Mouse (Mus musculus): ENCODE measurements at regions not wholly inside any gene's neighbourhood (a gene's known extent, or its start where the extent isn't known, plus 50 kb on each side); places are given as distances from the start of the nearest gene placed in this dataset.

- Histone ChIP-seq H3K27ac (peak overlapping the region; percentile 76), H3K4me1 (peaks cover 15% of the 10 kb centered on the region), H3K4me3 (peak overlapping the region; percentile 40), H3K27me3 (ENCODE audit: poor library complexity, severe bottlenecking) (no peaks in the 10 kb centered on the region), H3K36me3 (replicated peaks) (no peaks in the 10 kb centered on the region), H3K9me3 (no peaks in the 10 kb centered on the region)
- WGBS = 17% methylated on average over 12 of the region's 12 CpGs
- peak; percentile 25 for DNase-seq (ENCODE audit: extremely low spot score, low spot score)
Observed at GRCm38 (mm10) chr16:78490245-78490644, 86.3 kb downstream of the D16Ertd472e start.

- DNase-seq (ENCODE audit: extremely low spot score, low spot score) = no peak
Observed at GRCm38 (mm10) chr16:78489604-78490003, 86.9 kb downstream of the D16Ertd472e start.

GRCm38 (mm10) chr16:78486531-78486930 is 90.0 kb downstream of the D16Ertd472e start:
- no peak for DNase-seq (ENCODE audit: extremely low spot score, low spot score)
- Histone ChIP-seq H3K9me3 (no peaks in the 10 kb centered on the region), H3K27ac (no peak overlapping the region), H3K27me3 (ENCODE audit: poor library complexity, severe bottlenecking) (no peaks in the 10 kb centered on the region), H3K4me3 (no peak overlapping the region), H3K36me3 (replicated peaks) (no peaks in the 10 kb centered on the region), H3K4me1 (peaks cover 15% of the 10 kb centered on the region)
- WGBS = 90% methylated on average over 6 of the region's 6 CpGs

More at GRCm38 (mm10) chr16:78489604-78490003, 86.9 kb downstream of the D16Ertd472e start:
- WGBS = 59% methylated on average over 4 of the region's 4 CpGs
- no peaks in the 10 kb centered on the region for H3K36me3 ChIP-seq (replicated peaks)
- no peaks in the 10 kb centered on the region for H3K9me3 ChIP-seq
- H3K27ac ChIP-seq = no peak overlapping the region
- H3K4me1 ChIP-seq = peaks cover 15% of the 10 kb centered on the region
- H3K27me3 ChIP-seq (ENCODE audit: poor library complexity, severe bottlenecking) = no peaks in the 10 kb centered on the region
- no peak overlapping the region for H3K4me3 ChIP-seq

- H3K36me3 ChIP-seq (replicated peaks) = no peaks in the 10 kb centered on the region
- no peak overlapping the region for H3K4me3 ChIP-seq
- no peaks in the 10 kb centered on the region for H3K9me3 ChIP-seq
- H3K4me1 ChIP-seq = no peaks in the 10 kb centered on the region
- H3K27me3 ChIP-seq (ENCODE audit: poor library complexity, severe bottlenecking) = no peaks in the 10 kb centered on the region
- WGBS = 92% methylated on average over 4 of the region's 4 CpGs
- no peak for DNase-seq (ENCODE audit: extremely low spot score, low spot score)
- H3K27ac ChIP-seq = no peak overlapping the region
Observed at GRCm38 (mm10) chr16:78484319-78484718, 92.2 kb downstream of the D16Ertd472e start.

- Histone ChIP-seq H3K4me1 (no peaks in the 10 kb centered on the region), H3K27ac (no peak overlapping the region), H3K9me3 (no peaks in the 10 kb centered on the region), H3K27me3 (ENCODE audit: poor library complexity, severe bottlenecking) (no peaks in the 10 kb centered on the region), H3K4me3 (no peak overlapping the region), H3K36me3 (replicated peaks) (no peaks in the 10 kb centered on the region)
- 94% methylated on average over 6 of the region's 6 CpGs for WGBS
- no peak for DNase-seq (ENCODE audit: extremely low spot score, low spot score)
Observed at GRCm38 (mm10) chr16:78481571-78481970, 94.9 kb downstream of the D16Ertd472e start.

- H3K27me3 ChIP-seq (ENCODE audit: poor library complexity, severe bottlenecking) = no peaks in the 10 kb centered on the region
- H3K27ac ChIP-seq = no peak overlapping the region
- H3K4me1 ChIP-seq = no peaks in the 10 kb centered on the region
- no peak overlapping the region for H3K4me3 ChIP-seq
- DNase-seq (ENCODE audit: extremely low spot score, low spot score) = no peak
- 79% methylated on average over 5 of the region's 5 CpGs for WGBS
- H3K9me3 ChIP-seq = no peaks in the 10 kb centered on the region
- H3K36me3 ChIP-seq (replicated peaks) = no peaks in the 10 kb centered on the region
Observed at GRCm38 (mm10) chr16:78481065-78481464, 95.4 kb downstream of the D16Ertd472e start.

GRCm38 (mm10) chr16:78480261-78480660 is 96.2 kb downstream of the D16Ertd472e start:
- DNase-seq (ENCODE audit: extremely low spot score, low spot score) = no peak
- Histone ChIP-seq H3K4me1 (no peaks in the 10 kb centered on the region), H3K4me3 (no peak overlapping the region), H3K9me3 (no peaks in the 10 kb centered on the region), H3K27me3 (ENCODE audit: poor library complexity, severe bottlenecking) (no peaks in the 10 kb centered on the region), H3K36me3 (replicated peaks) (no peaks in the 10 kb centered on the region), H3K27ac (no peak overlapping the region)
- 90% methylated on average over 10 of the region's 10 CpGs for WGBS

GRCm38 (mm10) chr16:78473456-78473855 is 96.5 kb upstream of the Btg3 start:
- WGBS = 84% methylated on average over 7 of the region's 7 CpGs
- no peaks in the 10 kb centered on the region for H3K9me3 ChIP-seq
- no peaks in the 10 kb centered on the region for H3K27me3 ChIP-seq (ENCODE audit: poor library complexity, severe bottlenecking)
- DNase-seq (ENCODE audit: extremely low spot score, low spot score) = no peak
- H3K4me3 ChIP-seq = no peak overlapping the region
- no peaks in the 10 kb centered on the region for H3K4me1 ChIP-seq
- H3K27ac ChIP-seq = no peak overlapping the region
- H3K36me3 ChIP-seq (replicated peaks) = no peaks in the 10 kb centered on the region

GRCm38 (mm10) chr16:78459996-78460395 is 83.0 kb upstream of the Btg3 start:
- H3K4me1 ChIP-seq = peaks cover 8% of the 10 kb centered on the region
- no peak for DNase-seq (ENCODE audit: extremely low spot score, low spot score)
- H3K27ac ChIP-seq = no peak overlapping the region
- H3K27me3 ChIP-seq (ENCODE audit: poor library complexity, severe bottlenecking) = no peaks in the 10 kb centered on the region
- WGBS = 85% methylated on average over 8 of the region's 8 CpGs
- no peak overlapping the region for H3K4me3 ChIP-seq
- H3K36me3 ChIP-seq (replicated peaks) = no peaks in the 10 kb centered on the region
- H3K9me3 ChIP-seq = no peaks in the 10 kb centered on the region

GRCm38 (mm10) chr16:78457731-78458151 is 80.7 kb upstream of the Btg3 start:
- WGBS = 68% methylated on average over 8 of the region's 8 CpGs
- H3K27ac ChIP-seq = peak overlapping the region; percentile 42; the same call in 1 of the 2 replicates
- H3K4me1 ChIP-seq = peaks cover 8% of the 10 kb centered on the region
- no peak overlapping the region for H3K4me3 ChIP-seq
- DNase-seq (ENCODE audit: extremely low spot score, low spot score) = peak; percentile 38
- H3K9me3 ChIP-seq = no peaks in the 10 kb centered on the region
- H3K36me3 ChIP-seq (replicated peaks) = no peaks in the 10 kb centered on the region
- H3K27me3 ChIP-seq (ENCODE audit: poor library complexity, severe bottlenecking) = no peaks in the 10 kb centered on the region

- no peak for DNase-seq (ENCODE audit: extremely low spot score, low spot score)
- no peak overlapping the region for H3K4me3 ChIP-seq
- peaks cover 8% of the 10 kb centered on the region for H3K4me1 ChIP-seq
- no peaks in the 10 kb centered on the region for H3K27me3 ChIP-seq (ENCODE audit: poor library complexity, severe bottlenecking)
- no peaks in the 10 kb centered on the region for H3K36me3 ChIP-seq (replicated peaks)
- WGBS = 84% methylated on average over 10 of the region's 10 CpGs
- no peak overlapping the region for H3K27ac ChIP-seq
- no peaks in the 10 kb centered on the region for H3K9me3 ChIP-seq
Observed at GRCm38 (mm10) chr16:78456345-78456744, 79.4 kb upstream of the Btg3 start.

GRCm38 (mm10) chr16:78454509-78454908 is 77.5 kb upstream of the Btg3 start:
- no peak overlapping the region for H3K27ac ChIP-seq
- DNase-seq (ENCODE audit: extremely low spot score, low spot score) = no peak
- WGBS = 94% methylated on average over 9 of the region's 9 CpGs
- H3K4me3 ChIP-seq = no peak overlapping the region
- H3K36me3 ChIP-seq (replicated peaks) = no peaks in the 10 kb centered on the region
- H3K9me3 ChIP-seq = 0 out of 2 replicates have a peak, but pooled peaks cover 2% of the 10 kb centered on the region
- H3K27me3 ChIP-seq (ENCODE audit: poor library complexity, severe bottlenecking) = no peaks in the 10 kb centered on the region
- peaks cover 8% of the 10 kb centered on the region for H3K4me1 ChIP-seq

GRCm38 (mm10) chr16:78452303-78452702 is 75.3 kb upstream of the Btg3 start:
- H3K9me3 ChIP-seq = peaks cover 6% of the 10 kb centered on the region; the same call in 1 of the 2 replicates
- no peak overlapping the region for H3K27ac ChIP-seq
- no peaks in the 10 kb centered on the region for H3K36me3 ChIP-seq (replicated peaks)
- WGBS = 22% methylated on average over 10 of the region's 10 CpGs
- H3K4me1 ChIP-seq = no peaks in the 10 kb centered on the region
- DNase-seq (ENCODE audit: extremely low spot score, low spot score) = peak; percentile 29
- H3K27me3 ChIP-seq (ENCODE audit: poor library complexity, severe bottlenecking) = no peaks in the 10 kb centered on the region
- H3K4me3 ChIP-seq = no peak overlapping the region

GRCm38 (mm10) chr16:78451750-78452149 is 74.8 kb upstream of the Btg3 start:
- DNase-seq (ENCODE audit: extremely low spot score, low spot score) = no peak
- Histone ChIP-seq H3K4me3 (no peak overlapping the region), H3K9me3 (peaks cover 6% of the 10 kb centered on the region; the same call in 1 of the 2 replicates), H3K27me3 (ENCODE audit: poor library complexity, severe bottlenecking) (no peaks in the 10 kb centered on the region), H3K27ac (no peak overlapping the region), H3K4me1 (no peaks in the 10 kb centered on the region), H3K36me3 (replicated peaks) (no peaks in the 10 kb centered on the region)
- WGBS = 93% methylated on average over 8 of the region's 8 CpGs
